Mouse (Mus musculus): ENCODE measurements around the gene Rhoj.

The Rhoj gene

GRCm38 (mm10) chr12:75307961-75308951 lies at the start of gene Rhoj:
Gene Rhoj (plus strand): TSS chr12:75308322.
- DNase-seq (ENCODE audit: extremely low spot score, low spot score) = peak; percentile 76

- DNase-seq (ENCODE audit: extremely low spot score, low spot score) = no peak
Measured at GRCm38 (mm10) chr12:75271726-75272125, 36.4 kb upstream of the Rhoj start.

GRCm38 (mm10) chr12:75275730-75276129 lies 32.4 kb upstream of the Rhoj start:
- no peak for DNase-seq (ENCODE audit: extremely low spot score, low spot score)

- DNase-seq (ENCODE audit: extremely low spot score, low spot score) = no peak
Measured at GRCm38 (mm10) chr12:75277425-75277824, 30.7 kb upstream of the Rhoj start.

GRCm38 (mm10) chr12:75280502-75280901 lies 27.6 kb upstream of the Rhoj start:
- peak; percentile 15 for DNase-seq (ENCODE audit: extremely low spot score, low spot score)

GRCm38 (mm10) chr12:75283226-75283625 lies 24.9 kb upstream of the Rhoj start:
- DNase-seq (ENCODE audit: extremely low spot score, low spot score) = no peak

GRCm38 (mm10) chr12:75286166-75286565 lies 22.0 kb upstream of the Rhoj start:
- no peak for DNase-seq (ENCODE audit: extremely low spot score, low spot score)

GRCm38 (mm10) chr12:75290524-75290923 lies 17.6 kb upstream of the Rhoj start:
- DNase-seq (ENCODE audit: extremely low spot score, low spot score) = no peak

- DNase-seq (ENCODE audit: extremely low spot score, low spot score) = no peak
Measured at GRCm38 (mm10) chr12:75291556-75291955, 16.6 kb upstream of the Rhoj start.

GRCm38 (mm10) chr12:75292939-75293338 lies 15.2 kb upstream of the Rhoj start:
- DNase-seq (ENCODE audit: extremely low spot score, low spot score) = no peak

- no peak for DNase-seq (ENCODE audit: extremely low spot score, low spot score)
Measured at GRCm38 (mm10) chr12:75299865-75300264, 8.3 kb upstream of the Rhoj start.

GRCm38 (mm10) chr12:75304132-75304531 lies 4.0 kb upstream of the Rhoj start:
- DNase-seq (ENCODE audit: extremely low spot score, low spot score) = no peak

GRCm38 (mm10) chr12:75309756-75310155 lies 1.6 kb downstream of the Rhoj start:
- peak; percentile 27 for DNase-seq (ENCODE audit: extremely low spot score, low spot score)

- no peak for DNase-seq (ENCODE audit: extremely low spot score, low spot score)
Measured at GRCm38 (mm10) chr12:75310766-75311165, 2.6 kb downstream of the Rhoj start.

GRCm38 (mm10) chr12:75311879-75312278 lies 3.8 kb downstream of the Rhoj start:
- DNase-seq (ENCODE audit: extremely low spot score, low spot score) = no peak

- DNase-seq (ENCODE audit: extremely low spot score, low spot score) = no peak
Measured at GRCm38 (mm10) chr12:75313992-75314391, 5.9 kb downstream of the Rhoj start.

- no peak for DNase-seq (ENCODE audit: extremely low spot score, low spot score)
Measured at GRCm38 (mm10) chr12:75315851-75316250, 7.7 kb downstream of the Rhoj start.

GRCm38 (mm10) chr12:75320441-75320925 lies 12.4 kb downstream of the Rhoj start:
- no peak for DNase-seq (ENCODE audit: extremely low spot score, low spot score)

GRCm38 (mm10) chr12:75321189-75321588 lies 13.1 kb downstream of the Rhoj start:
- no peak for DNase-seq (ENCODE audit: extremely low spot score, low spot score)

GRCm38 (mm10) chr12:75329188-75329587 lies 21.1 kb downstream of the Rhoj start:
- DNase-seq (ENCODE audit: extremely low spot score, low spot score) = no peak

- DNase-seq (ENCODE audit: extremely low spot score, low spot score) = no peak
Measured at GRCm38 (mm10) chr12:75339894-75340293, 31.8 kb downstream of the Rhoj start.

GRCm38 (mm10) chr12:75340331-75340730 lies 32.2 kb downstream of the Rhoj start:
- no peak for DNase-seq (ENCODE audit: extremely low spot score, low spot score)

GRCm38 (mm10) chr12:75348551-75348950 lies 40.4 kb downstream of the Rhoj start:
- DNase-seq (ENCODE audit: extremely low spot score, low spot score) = no peak
